Mouse (Mus musculus) stomach, embryonic 14.5 days (tissue): ENCODE results near the gene Dusp23. TPM values are rescaled to one million over a fixed set of nuclear protein-coding genes. Genes with fewer than 3 reads are reported as not detected.

ENCODE experiments used
- ATAC-seq: fragments of 200-750 bp; cut with Nextera tagmentation; 2 replicates; pipeline ENCODE4 v1.8.0; 2017; ENCODE audit warnings: low read depth, moderate TSS enrichment; ENCODE audit not compliant: insufficient number of reproducible peaks, insufficient read depth, low FRiP score
- H3K27ac ChIP-seq: fragments of 300-500 bp; sonication (generic); 2 replicates; pipeline ENCODE4 v1.5.1; 2014; ENCODE audit warnings: mild to moderate bottlenecking, low read length, moderate library complexity, mixed read lengths
- H3K27me3 ChIP-seq: fragments of 300-500 bp; sonication (generic); 2 replicates; pipeline ENCODE4 v1.6.1; 2014; ENCODE audit warnings: low read length, control low read depth, mixed read lengths; ENCODE audit not compliant: control insufficient read depth, insufficient read depth
- H3K36me3 ChIP-seq: fragments of 300-500 bp; sonication (generic); 2 replicates; pipeline ENCODE4 v1.6.1; 2014; ENCODE audit warnings: mild to moderate bottlenecking, control low read depth, low read length, moderate library complexity, mixed read lengths; ENCODE audit not compliant: control insufficient read depth, insufficient read depth
- H3K4me1 ChIP-seq: fragments of 300-500 bp; sonication (generic); 2 replicates; pipeline ENCODE4 v1.6.1; 2014; ENCODE audit warnings: low read length, control low read depth, mixed read lengths; ENCODE audit not compliant: control insufficient read depth, insufficient read depth
- H3K4me2 ChIP-seq: fragments of 300-500 bp; sonication (generic); replicated peaks from 2 replicates; pipeline ENCODE4 v1.6.1; 2014; ENCODE audit warnings: low read depth, low read length, control low read depth
- H3K4me3 ChIP-seq: fragments of 300-500 bp; sonication (generic); 2 replicates; pipeline ENCODE4 v1.5.1; 2014; ENCODE audit warnings: low read depth, low read length, control low read depth
- H3K9ac ChIP-seq: fragments of 300-500 bp; sonication (generic); replicated peaks from 2 replicates; pipeline ENCODE4 v1.6.1; 2014; ENCODE audit warnings: low read depth, mild to moderate bottlenecking, control low read depth, low read length, moderate library complexity, mixed read lengths
- H3K9me3 ChIP-seq: fragments of 300-500 bp; sonication (generic); 2 replicates; pipeline ENCODE4 v1.6.1; 2016; ENCODE audit warnings: low read depth, low read length, control low read depth; ENCODE audit not compliant: control insufficient read depth
- WGBS: fragments of 180-500 bp; shearing (Covaris S2); extraction: QIAGEN DNeasy Blood & Tissue Kit; methylation state at CpG from one replicate; pipeline ENCODE4 v1.1.7; 2014; 5-methylcytosine and 5-hydroxymethylcytosine counted together
- polyA plus RNA-seq: library from polyadenylated mRNA; unstranded; fragments of >200 nt; fragmentation: Nextera tagmentation; extraction: Ambion mirVana; gene quantifications from 2 replicates; pipeline ENCODE4 v1.2.1, GENCODE M21; 2014

Gene Dusp23
- 12.3 and 15.3 TPM in 2 replicates for polyA plus RNA-seq

- Histone ChIP-seq H3K4me2 (peak within 1 kb of the TSS; percentile 38), H3K27me3 (no peaks in the 10 kb centered on the region), H3K9ac (peak within 1 kb of the TSS; percentile 41; the same call in 1 of the 2 replicates), H3K4me3 (peak within 1 kb of the TSS; percentile 52), H3K27ac (peak within 1 kb of the TSS; percentile 45; the same call in 1 of the 2 replicates), H3K36me3 (no peaks in the 10 kb centered on the region), H3K4me1 (0 out of 2 replicates have a peak, but pooled peaks cover 3% of the 10 kb centered on the region), H3K9me3 (no peaks in the 10 kb centered on the region)
- peak; percentile 97 for ATAC-seq
- WGBS, result under 1% methylated on average over 53 of the region's 53 CpGs
Measured at GRCm38 (mm10) chr1:172632451-172633326, at the start of gene Dusp23. TSS of gene Dusp23 (minus strand) at chr1:172632962.

GRCm38 (mm10) chr1:172680742-172681141 is 48.0 kb upstream of the Dusp23 start:
- Histone ChIP-seq H3K4me3 (no peak overlapping the region), H3K27ac (no peak overlapping the region), H3K4me2 (no peak overlapping the region), H3K27me3 (no peaks in the 10 kb centered on the region), H3K4me1 (no peaks in the 10 kb centered on the region), H3K9ac (no peak overlapping the region), H3K36me3 (no peaks in the 10 kb centered on the region), H3K9me3 (no peaks in the 10 kb centered on the region)
- WGBS, result 80% methylated on average over 4 of the region's 4 CpGs
- ATAC-seq, result no peak

DNA sequence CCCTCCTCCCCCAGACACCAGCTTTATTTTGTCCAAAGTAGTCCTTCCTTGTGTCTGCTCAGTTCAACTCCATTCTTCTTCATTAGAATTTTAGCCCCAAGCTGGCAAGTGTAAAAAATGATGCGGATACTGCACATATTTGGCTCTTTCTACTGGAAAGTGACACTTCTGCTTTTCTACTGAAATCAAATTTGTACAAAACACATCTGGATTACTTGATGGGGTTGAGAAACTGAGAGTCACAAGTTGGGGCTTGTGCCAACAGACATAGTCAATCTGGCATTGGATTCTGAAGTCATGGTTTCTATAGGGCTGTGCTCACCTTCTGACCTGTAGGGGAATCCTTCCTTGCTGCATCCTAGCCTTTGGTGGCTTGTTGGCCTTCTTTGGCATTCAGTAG is 38.0 kb upstream of the Dusp23 start:
- Histone ChIP-seq H3K4me2 (no peak overlapping the region), H3K36me3 (no peaks in the 10 kb centered on the region), H3K27ac (no peak overlapping the region), H3K4me1 (no peaks in the 10 kb centered on the region), H3K9ac (no peak overlapping the region), H3K9me3 (no peaks in the 10 kb centered on the region), H3K27me3 (no peaks in the 10 kb centered on the region), H3K4me3 (no peak overlapping the region)
- ATAC-seq, result no peak
- 84% methylated on average over 1 of the region's 1 CpGs for WGBS

- H3K4me3 ChIP-seq, result no peak overlapping the region
- no peaks in the 10 kb centered on the region for H3K9me3 ChIP-seq
- no peak for ATAC-seq
- no peaks in the 10 kb centered on the region for H3K36me3 ChIP-seq
- no peak overlapping the region for H3K9ac ChIP-seq
- no peaks in the 10 kb centered on the region for H3K27me3 ChIP-seq
- H3K27ac ChIP-seq, result no peak overlapping the region
- no peaks in the 10 kb centered on the region for H3K4me1 ChIP-seq
- 71% methylated on average over 6 of the region's 6 CpGs for WGBS
- H3K4me2 ChIP-seq, result no peak overlapping the region
Measured at GRCm38 (mm10) chr1:172667597-172667996, 34.8 kb upstream of the Dusp23 start.

GRCm38 (mm10) chr1:172665457-172665856 is 32.7 kb upstream of the Dusp23 start:
- no peak overlapping the region for H3K9ac ChIP-seq
- WGBS, result 60% methylated on average over 2 of the region's 2 CpGs
- no peaks in the 10 kb centered on the region for H3K9me3 ChIP-seq
- H3K27ac ChIP-seq, result no peak overlapping the region
- no peak overlapping the region for H3K4me3 ChIP-seq
- H3K4me2 ChIP-seq, result no peak overlapping the region
- no peaks in the 10 kb centered on the region for H3K27me3 ChIP-seq
- no peaks in the 10 kb centered on the region for H3K36me3 ChIP-seq
- no peak for ATAC-seq
- H3K4me1 ChIP-seq, result no peaks in the 10 kb centered on the region

DNA sequence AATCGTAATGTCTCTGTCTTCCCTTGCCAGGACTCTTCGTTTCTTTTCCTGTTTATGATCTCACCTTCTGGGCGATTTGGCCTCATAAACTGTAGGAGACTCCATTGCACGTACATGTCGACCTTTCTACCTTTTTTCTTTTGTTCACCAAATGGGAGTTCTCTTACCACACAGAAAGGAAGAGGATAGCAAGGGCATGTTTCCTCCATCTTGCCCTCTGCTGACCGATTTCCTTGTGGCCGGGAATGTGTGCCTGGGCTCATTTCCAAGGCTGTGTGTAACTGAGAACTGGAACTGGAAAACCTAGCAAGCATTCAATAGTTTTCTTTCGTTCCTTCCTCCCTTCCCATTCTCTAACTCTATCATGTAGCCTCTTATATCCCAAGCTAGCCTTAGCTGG is 26.9 kb upstream of the Dusp23 start:
- H3K27me3 ChIP-seq, result no peaks in the 10 kb centered on the region
- H3K36me3 ChIP-seq, result no peaks in the 10 kb centered on the region
- H3K4me2 ChIP-seq, result no peak overlapping the region
- H3K27ac ChIP-seq, result no peak overlapping the region
- 80% methylated on average over 8 of the region's 8 CpGs for WGBS
- no peak for ATAC-seq
- no peak overlapping the region for H3K4me3 ChIP-seq
- H3K9me3 ChIP-seq, result no peaks in the 10 kb centered on the region
- no peak overlapping the region for H3K9ac ChIP-seq
- H3K4me1 ChIP-seq, result no peaks in the 10 kb centered on the region

GRCm38 (mm10) chr1:172657266-172657665 is 24.5 kb upstream of the Dusp23 start:
- Histone ChIP-seq H3K9me3 (no peaks in the 10 kb centered on the region), H3K4me1 (no peaks in the 10 kb centered on the region), H3K27me3 (no peaks in the 10 kb centered on the region), H3K4me3 (no peak overlapping the region), H3K36me3 (no peaks in the 10 kb centered on the region), H3K27ac (no peak overlapping the region), H3K9ac (no peak overlapping the region), H3K4me2 (no peak overlapping the region)
- no peak for ATAC-seq
- WGBS, result 68% methylated on average over 3 of the region's 3 CpGs

DNA sequence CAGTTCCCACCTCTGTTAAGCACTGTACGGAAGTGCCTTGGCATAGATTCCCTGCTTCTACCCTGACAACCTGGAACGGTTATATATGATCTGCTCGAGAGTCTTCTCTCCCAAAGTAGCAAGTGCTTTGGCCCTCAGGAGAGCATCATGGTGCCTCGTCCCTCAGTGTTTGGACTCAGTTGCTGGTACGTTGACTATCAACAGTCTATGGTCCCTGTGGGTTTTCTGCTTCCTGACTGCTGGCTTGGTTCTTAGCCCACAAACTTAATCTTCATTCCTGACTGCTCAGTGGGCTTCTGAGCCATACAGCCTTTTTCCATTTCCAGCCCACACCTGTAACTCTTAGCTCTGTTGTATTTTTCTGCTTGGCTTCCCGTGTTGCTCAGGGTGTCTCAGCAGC is 21.1 kb upstream of the Dusp23 start:
- Histone ChIP-seq H3K9ac (no peak overlapping the region), H3K4me1 (no peaks in the 10 kb centered on the region), H3K36me3 (no peaks in the 10 kb centered on the region), H3K27ac (no peak overlapping the region), H3K27me3 (no peaks in the 10 kb centered on the region), H3K9me3 (no peaks in the 10 kb centered on the region), H3K4me2 (no peak overlapping the region), H3K4me3 (no peak overlapping the region)
- ATAC-seq, result no peak
- 79% methylated on average over 6 of the region's 6 CpGs for WGBS
